ENCODE assay signal across 17 mouse cellular contexts in genomic region chr7:58686997-58687396, GRCm38 (mm10).
"Had no signal": no experiment of that assay in that cellular context is flagged by ENCODE, and none has a peak within 500 bp of the region (broad histone marks: within the 10 kb centered on the region; RNA-seq: fewer than 3 reads in every experiment).

No protein-coding gene starts in this region.

- H3K27me3 ChIP-seq: limb, embryonic 12.5 days; limb, embryonic 15.5 days; midbrain, embryonic 13.5 days; neural tube, embryonic 13.5 days had no signal

- ATAC-seq: intestine, embryonic 16.5 days; midbrain, embryonic 13.5 days; midbrain, embryonic 16.5 days had no signal

- H3K4me1 ChIP-seq: limb, embryonic 12.5 days; limb, embryonic 15.5 days; neural tube, embryonic 13.5 days had no signal

- DNase-seq: kidney, adult 18-20 months; kidney, adult 9 months; kidney, postnatal 14 days; kidney, postnatal 4 days; left cerebral cortex, postnatal 4 days; retina, postnatal 1 day had no signal

- H3K9ac ChIP-seq: limb, embryonic 12.5 days; limb, embryonic 15.5 days; liver, embryonic 14.5 days; liver, postnatal 0 days; midbrain, embryonic 13.5 days; neural tube, embryonic 13.5 days had no signal

- H3K4me2 ChIP-seq: limb, embryonic 12.5 days; limb, embryonic 15.5 days; liver, embryonic 11.5 days; midbrain, embryonic 13.5 days; neural tube, embryonic 13.5 days had no signal

- H3K27ac ChIP-seq: limb, embryonic 12.5 days; limb, embryonic 15.5 days; liver, embryonic 14.5 days; midbrain, embryonic 10.5 days; midbrain, embryonic 13.5 days; neural tube, embryonic 13.5 days had no signal

- H3K9me3 ChIP-seq: limb, embryonic 12.5 days; limb, embryonic 15.5 days; midbrain, embryonic 10.5 days; midbrain, embryonic 13.5 days; neural tube, embryonic 13.5 days had no signal

- H3K36me3 ChIP-seq: limb, embryonic 12.5 days; limb, embryonic 15.5 days; midbrain, embryonic 10.5 days; midbrain, embryonic 13.5 days; neural tube, embryonic 13.5 days had no signal

- H3K4me3 ChIP-seq: limb, embryonic 12.5 days; limb, embryonic 15.5 days; midbrain, embryonic 10.5 days; midbrain, embryonic 13.5 days; myocyte; neural tube, embryonic 13.5 days had no signal
